ENCODE assay signal across 20 mouse cellular contexts in the genomic region with DNA sequence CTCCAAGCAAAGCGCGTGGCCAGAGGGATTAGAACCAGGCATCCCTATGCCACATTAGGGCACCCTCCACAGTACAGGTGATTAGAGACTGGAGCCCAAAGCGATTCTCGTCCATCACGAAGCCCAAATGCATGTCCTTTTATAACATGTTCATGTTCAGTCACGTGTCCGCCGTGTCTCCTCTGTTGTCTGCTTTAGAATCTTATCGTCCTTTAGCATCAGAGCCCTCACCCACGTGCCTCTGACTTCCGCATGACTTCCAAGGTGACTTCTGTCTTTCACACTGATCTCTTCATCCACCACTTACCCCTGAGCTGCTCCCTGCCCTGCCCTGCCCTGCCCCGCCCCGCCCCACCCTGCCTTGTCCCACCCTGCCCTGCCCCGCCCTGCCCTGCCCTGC.
"Had no signal": no experiment of that assay in that cellular context is flagged by ENCODE, and none has a peak within 500 bp of the region (broad histone marks: within the 10 kb centered on the region; RNA-seq: fewer than 3 reads in every experiment).

No protein-coding gene starts in this region.

- H3K27me3 ChIP-seq: limb, embryonic 13.5 days; midbrain, embryonic 15.5 days; neural tube, embryonic 13.5 days; stomach, embryonic 15.5 days had no signal

- H3K4me1 ChIP-seq: megakaryocyte, embryonic 14.5 days had no signal

- DNase-seq: kidney, adult 11 months; kidney, adult 9 months; kidney, postnatal 36 days; layer of hippocampus, adult 9-11 months; layer of hippocampus, postnatal 36 days; left cerebral cortex, postnatal 4 days; lung, embryonic 14.5 days; lung, postnatal 10 days; right cerebral cortex, postnatal 14 days; thymus, adult 2 months; thymus, postnatal 25 days had no signal

- H3K36me3 ChIP-seq: limb, embryonic 13.5 days; midbrain, embryonic 15.5 days; neural tube, embryonic 13.5 days; stomach, embryonic 15.5 days had no signal

- H3K9ac ChIP-seq: limb, embryonic 13.5 days; liver, embryonic 14.5 days; lung, embryonic 14.5 days; midbrain, embryonic 15.5 days; neural tube, embryonic 13.5 days; stomach, embryonic 15.5 days had no signal

- ATAC-seq: midbrain, embryonic 15.5 days had no signal

- H3K27ac ChIP-seq: kidney, postnatal 0 days; limb, embryonic 13.5 days; liver, embryonic 14.5 days; macrophage; midbrain, embryonic 15.5 days; neural tube, embryonic 13.5 days; stomach, embryonic 15.5 days had no signal

- H3K4me3 ChIP-seq: limb, embryonic 13.5 days; megakaryocyte, embryonic 14.5 days; midbrain, embryonic 15.5 days; neural tube, embryonic 13.5 days; stomach, embryonic 15.5 days had no signal

- H3K9me3 ChIP-seq: midbrain, embryonic 15.5 days; neural tube, embryonic 13.5 days had no signal

- H3K4me2 ChIP-seq: limb, embryonic 13.5 days; lung, embryonic 14.5 days; midbrain, embryonic 11.5 days; midbrain, embryonic 15.5 days; neural tube, embryonic 13.5 days; stomach, embryonic 15.5 days had no signal
